Mouse (Mus musculus): ENCODE data around the gene Dram1. TPM values are rescaled to one million over a fixed set of nuclear protein-coding genes. Genes with fewer than 3 reads are reported as not detected.

The Dram1 gene
- total and polyA plus RNA-seq, 3 experiments, result 0.04 TPM; not detected in 2

GRCm38 (mm10) chr10:88427998-88428397 is 49.1 kb upstream of the Dram1 start:
- Histone ChIP-seq H3K4me3 (replicated peaks in 1 of 3; ENCODE audit: low read depth in 2 of 3, low read length in 2 of 3, poor library complexity in 1 of 3) (no peak overlapping the region), H3K4me1 (ENCODE audit: control insufficient read depth in 1 of 2, insufficient read depth in 2 of 2) (peaks cover 5 to 13% of the 10 kb centered on the region in 2 experiments), H3K27ac (ENCODE audit: insufficient read depth, low read depth) (no peak overlapping the region), H3K9me3 (replicated peaks; ENCODE audit: low read length) (no peaks in the 10 kb centered on the region), H3K79me2 (replicated peaks; ENCODE audit: control insufficient read depth, extremely low read depth, insufficient read depth, poor library complexity, severe bottlenecking) (no peaks in the 10 kb centered on the region; the same call in 1 of the 2 replicates), H3K36me3 (replicated peaks in 1 of 2; ENCODE audit: control insufficient read depth in 1 of 2, insufficient read depth in 1 of 2, low read length in 1 of 2) (peaks cover 34 to 87% of the 10 kb centered on the region in 2 experiments), H3K9ac (ENCODE audit: insufficient read depth, low read depth) (no peak overlapping the region), H3K4me2 (ENCODE audit: insufficient read depth, low read depth, poor library complexity, severe bottlenecking) (no peak overlapping the region), H3K27me3 (replicated peaks) (no peaks in the 10 kb centered on the region)
- DNase-seq (ENCODE audit: extremely low read depth), result no peak
- TF ChIP-seq ZKSCAN1 (IDR thresholded peaks at IDR 0.05; ENCODE audit: borderline replicate concordance, low read depth, low read length), result no peak
- TF ChIP-seq CHD1 (IDR thresholded peaks at IDR 0.05; ENCODE audit: low read depth, low read length), result no peak
- no peak for TF ChIP-seq USF2 (conservative IDR thresholded peaks at IDR 0.05; ENCODE audit: low read depth, low read length)
- TF ChIP-seq MEF2A (IDR thresholded peaks at IDR 0.05; ENCODE audit: borderline replicate concordance, low read depth, low read length), result no peak
- TF ChIP-seq GABPA (IDR thresholded peaks at IDR 0.05; ENCODE audit: insufficient replicate concordance, low read depth, low read length), result no peak
- TF ChIP-seq ZMIZ1 (IDR thresholded peaks at IDR 0.05; ENCODE audit: low read depth, low read length), result no peak
- TF ChIP-seq HCFC1 (IDR thresholded peaks at IDR 0.05; ENCODE audit: low read depth, low read length), result no peak
- no peak for TF ChIP-seq IRF4 (IDR thresholded peaks at IDR 0.05; ENCODE audit: low read depth, low read length)
- no peak for TF ChIP-seq E2F4 (IDR thresholded peaks at IDR 0.05; ENCODE audit: insufficient replicate concordance, low read depth, low read length)
- no peak for TF ChIP-seq POLR2AphosphoS2 (IDR thresholded peaks at IDR 0.05; ENCODE audit: low read depth, low read length)
- no peak for TF ChIP-seq MAX (IDR thresholded peaks at IDR 0.05; ENCODE audit: low read length)
- TF ChIP-seq KAT2A (IDR thresholded peaks at IDR 0.05; ENCODE audit: insufficient replicate concordance, low read length), result no peak
- TF ChIP-seq BHLHE40 (IDR thresholded peaks at IDR 0.05; ENCODE audit: low read depth, low read length), result no peak
- no peak for TF ChIP-seq JUND (conservative IDR thresholded peaks at IDR 0.05; ENCODE audit: low read depth, low read length)
- no peak for TF ChIP-seq ZC3H11A (IDR thresholded peaks at IDR 0.05; ENCODE audit: low read depth, low read length)
- TF ChIP-seq ETS1 (conservative IDR thresholded peaks at IDR 0.05; ENCODE audit: low read depth, low read length), result no peak
- dilution Hi-C loops (cut with MboI; ENCODE audit: extremely low pct_ligation_motif_present, extremely low pct_unique_long_range_greater_than_20kb, low sequenced_read_pairs) (no loop called here), in situ Hi-C loops (cut with MboI; ENCODE audit: low pct_ligation_motif_present, low pct_unique_long_range_greater_than_20kb, low sequenced_read_pairs) (loop anchor here (5.0 to 10.0 kb wide), 2 partner anchors 46 to 157 kb away; no protein-coding TSS in a partner anchor)

GRCm38 (mm10) chr10:88426896-88427295 is 48.0 kb upstream of the Dram1 start:
- in situ Hi-C loops (cut with MboI; ENCODE audit: low pct_ligation_motif_present, low pct_unique_long_range_greater_than_20kb, low sequenced_read_pairs) (loop anchor here (5.0 to 10.0 kb wide), 2 partner anchors 45 to 158 kb away; no protein-coding TSS in a partner anchor), dilution Hi-C loops (cut with MboI; ENCODE audit: extremely low pct_ligation_motif_present, extremely low pct_unique_long_range_greater_than_20kb, low sequenced_read_pairs) (no loop called here)
- Histone ChIP-seq H3K4me3 (replicated peaks in 1 of 3; ENCODE audit: low read depth in 2 of 3, low read length in 2 of 3, poor library complexity in 1 of 3) (no peak overlapping the region), H3K4me1 (ENCODE audit: control insufficient read depth in 1 of 2, insufficient read depth in 2 of 2) (peaks cover 12 to 22% of the 10 kb centered on the region in 2 experiments), H3K27me3 (replicated peaks) (no peaks in the 10 kb centered on the region), H3K4me2 (ENCODE audit: insufficient read depth, low read depth, poor library complexity, severe bottlenecking) (no peak overlapping the region), H3K27ac (ENCODE audit: insufficient read depth, low read depth) (no peak overlapping the region), H3K36me3 (replicated peaks in 1 of 2; ENCODE audit: control insufficient read depth in 1 of 2, insufficient read depth in 1 of 2, low read length in 1 of 2) (peaks cover 33 to 87% of the 10 kb centered on the region in 2 experiments), H3K9me3 (replicated peaks; ENCODE audit: low read length) (no peaks in the 10 kb centered on the region), H3K9ac (ENCODE audit: insufficient read depth, low read depth) (no peak overlapping the region), H3K79me2 (replicated peaks; ENCODE audit: control insufficient read depth, extremely low read depth, insufficient read depth, poor library complexity, severe bottlenecking) (no peaks in the 10 kb centered on the region; the same call in 1 of the 2 replicates)
- no peak for TF ChIP-seq MEF2A (IDR thresholded peaks at IDR 0.05; ENCODE audit: borderline replicate concordance, low read depth, low read length)
- TF ChIP-seq ZMIZ1 (IDR thresholded peaks at IDR 0.05; ENCODE audit: low read depth, low read length), result no peak
- no peak for TF ChIP-seq USF1 (IDR thresholded peaks at IDR 0.05; ENCODE audit: low read depth, low read length)
- DNase-seq (ENCODE audit: extremely low read depth), result no peak

Measured in CH12.LX (cell line).